In genomic region chr4:123162305-123162917, GRCm38 (mm10) we compare ENCODE assay signal across 8 mouse cellular contexts. TPM values are rescaled to one million over a fixed set of nuclear protein-coding genes. Genes with fewer than 3 reads are reported as not detected.
DNase-seq lines count a peak whose midpoint lies in the region; ATAC-seq and TF ChIP-seq lines count a peak whose summit lies in the region.
"Had no signal": no experiment of that assay in that cellular context is flagged by ENCODE, and none has a peak within 500 bp of the region (broad histone marks: within the 10 kb centered on the region; RNA-seq: fewer than 3 reads in every experiment).

No protein-coding gene starts in this region.

- H3K4me1 ChIP-seq in liver, postnatal 0 days (ENCODE audit: insufficient read depth): no peaks in the 10 kb centered on the region
- H3K4me1 ChIP-seq in forebrain, embryonic 11.5 days (replicated peaks; ENCODE audit: control insufficient read depth, insufficient read depth, low read length): no peaks in the 10 kb centered on the region
- peaks cover 13% of the 10 kb centered on the region for H3K4me1 ChIP-seq in liver, embryonic 12.5 days
- H3K4me1 ChIP-seq in stomach, embryonic 16.5 days (ENCODE audit: control insufficient read depth, insufficient read depth, low read length): peaks cover 7% of the 10 kb centered on the region; the same call in 1 of the 2 replicates
- no peaks in the 10 kb centered on the region for H3K4me1 ChIP-seq in cerebellum, adult 2 months (ENCODE audit: control insufficient read depth, insufficient read depth, low read length)

- ATAC-seq in liver, postnatal 0 days: no peak
- ATAC-seq in forebrain, embryonic 11.5 days (replicated peaks; ENCODE audit: low FRiP score): 0 out of 2 replicates have a peak, but pooled peaks have one; percentile 39
- no peak for ATAC-seq in liver, embryonic 12.5 days
- no peak for ATAC-seq in stomach, embryonic 16.5 days (ENCODE audit: insufficient read depth, low FRiP score)

- no peak for TF ChIP-seq POLR2A in cerebellum, adult 2 months (IDR thresholded peaks at IDR 0.05; ENCODE audit: borderline replicate concordance, insufficient read depth, low read length)

- DNase-seq in liver: peak; percentile 19
- no peak for DNase-seq in liver, postnatal 0 days
- DNase-seq in forebrain, embryonic 11.5 days (ENCODE audit: low spot score): peak; percentile 53
- no peak for DNase-seq in cerebellum, adult 2 months
- no peak for DNase-seq in frontal cortex, postnatal 14 days (ENCODE audit: low spot score in 2 of 2)
- DNase-seq: kidney, postnatal 36 days had no signal

- H3K4me2 ChIP-seq in liver, postnatal 0 days (ENCODE audit: low read depth, low read length): no peak overlapping the region
- peak overlapping the region; percentile 31 for H3K4me2 ChIP-seq in forebrain, embryonic 11.5 days (ENCODE audit: low read depth, low read length, severe bottlenecking)
- peak overlapping the region; percentile 29 for H3K4me2 ChIP-seq in liver, embryonic 12.5 days
- H3K4me2 ChIP-seq in stomach, embryonic 16.5 days (ENCODE audit: low read depth, low read length): peak overlapping the region; percentile 39

- TF ChIP-seq CTCF in liver, postnatal 0 days (IDR thresholded peaks at IDR 0.05; ENCODE audit: low read depth): no peak
- TF ChIP-seq CTCF in cerebellum, adult 2 months (IDR thresholded peaks at IDR 0.05; ENCODE audit: borderline replicate concordance, insufficient read depth, low read depth, low read length): no peak

- no peak overlapping the region for H3K27ac ChIP-seq in liver, postnatal 0 days (ENCODE audit: low read depth)
- no peak overlapping the region for H3K27ac ChIP-seq in forebrain, embryonic 11.5 days (ENCODE audit: low read depth, low read length)
- no peak overlapping the region for H3K27ac ChIP-seq in liver, embryonic 12.5 days
- no peak overlapping the region for H3K27ac ChIP-seq in stomach, embryonic 16.5 days (ENCODE audit: low read length)
- H3K27ac ChIP-seq in cerebellum, adult 2 months (ENCODE audit: insufficient read depth, low read length): no peak overlapping the region

- H3K36me3 ChIP-seq in liver, postnatal 0 days (replicated peaks; ENCODE audit: insufficient read depth, low read length): no peaks in the 10 kb centered on the region
- no peaks in the 10 kb centered on the region for H3K36me3 ChIP-seq in forebrain, embryonic 11.5 days (ENCODE audit: control insufficient read depth, insufficient read depth, low read length)
- no peaks in the 10 kb centered on the region for H3K36me3 ChIP-seq in liver, embryonic 12.5 days
- no peaks in the 10 kb centered on the region for H3K36me3 ChIP-seq in stomach, embryonic 16.5 days (ENCODE audit: control insufficient read depth, insufficient read depth, low read length)

- WGBS in liver, postnatal 0 days (ENCODE audit: insufficient replicate concordance): 8% methylated on average over 15 of the region's 15 CpGs
- 15% methylated on average over 15 of the region's 15 CpGs for WGBS in forebrain, embryonic 11.5 days
- WGBS in liver, embryonic 12.5 days (ENCODE audit: insufficient replicate concordance): 7% methylated on average over 15 of the region's 15 CpGs
- 13% methylated on average over 15 of the region's 15 CpGs for WGBS in stomach, embryonic 16.5 days
- WGBS in cerebellum, adult 2 months: 21% methylated on average over 15 of the region's 15 CpGs

- TF ChIP-seq EP300 in liver, postnatal 0 days (IDR thresholded peaks at IDR 0.05; ENCODE audit: low read depth): no peak

- peaks cover 8% of the 10 kb centered on the region for H3K27me3 ChIP-seq in liver, postnatal 0 days (ENCODE audit: insufficient read depth, low read length)
- H3K27me3 ChIP-seq in forebrain, embryonic 11.5 days (ENCODE audit: control insufficient read depth, insufficient read depth, low read length): no peaks in the 10 kb centered on the region
- H3K27me3 ChIP-seq in liver, embryonic 12.5 days (replicated peaks): peaks cover 47% of the 10 kb centered on the region
- H3K27me3 ChIP-seq in stomach, embryonic 16.5 days (ENCODE audit: control insufficient read depth, insufficient read depth, low read length): no peaks in the 10 kb centered on the region
- H3K27me3 ChIP-seq in cerebellum, adult 2 months (ENCODE audit: control insufficient read depth, insufficient read depth, low read length): no peaks in the 10 kb centered on the region

- H3K9me3 ChIP-seq in liver, postnatal 0 days (ENCODE audit: low read length): no peaks in the 10 kb centered on the region
- H3K9me3 ChIP-seq in forebrain, embryonic 11.5 days (ENCODE audit: control insufficient read depth, low read length): no peaks in the 10 kb centered on the region
- no peaks in the 10 kb centered on the region for H3K9me3 ChIP-seq in liver, embryonic 12.5 days (replicated peaks)
- H3K9me3 ChIP-seq in stomach, embryonic 16.5 days (replicated peaks; ENCODE audit: control insufficient read depth, low read length): 0 out of 2 replicates have a peak, but pooled peaks cover 3% of the 10 kb centered on the region

- no peak overlapping the region for H3K9ac ChIP-seq in liver, postnatal 0 days (replicated peaks)
- H3K9ac ChIP-seq in forebrain, embryonic 11.5 days (ENCODE audit: low read length): no peak overlapping the region
- H3K9ac ChIP-seq in liver, embryonic 12.5 days: no peak overlapping the region
- peak overlapping the region; percentile 39; the same call in 1 of the 2 replicates for H3K9ac ChIP-seq in stomach, embryonic 16.5 days (ENCODE audit: low read length)

- H3K4me3 ChIP-seq in liver, postnatal 0 days (ENCODE audit: low read depth, low read length): no peak overlapping the region
- no peak overlapping the region for H3K4me3 ChIP-seq in forebrain, embryonic 11.5 days (ENCODE audit: low read depth, low read length)
- H3K4me3 ChIP-seq in liver, embryonic 12.5 days: no peak overlapping the region
- 0 out of 2 replicates have a peak overlapping the region, but pooled peaks have one; percentile 10 for H3K4me3 ChIP-seq in stomach, embryonic 16.5 days (replicated peaks; ENCODE audit: low read length)
- H3K4me3 ChIP-seq in cerebellum, adult 2 months (replicated peaks; ENCODE audit: insufficient read depth, low read depth, low read length): no peak overlapping the region

RNA-seq across cellular contexts. Expression of gene Hpcal4, which starts 20.6 kb away (rescaled TPM):
- not detected in 2 replicates for polyA plus RNA-seq in liver, postnatal 0 days (2015; fragmentation: Nextera tagmentation; extraction: Ambion mirVana)
- polyA plus RNA-seq in forebrain, embryonic 11.5 days (2014; fragmentation: Nextera tagmentation; extraction: Ambion mirVana): 0.41 and 0.60 TPM in 2 replicates
- polyA plus RNA-seq in liver, embryonic 12.5 days (2016; fragmentation: Nextera tagmentation; extraction: Ambion mirVana): 0.10 TPM in 1 of 2 replicates, not detected in the other
- polyA plus RNA-seq in stomach, embryonic 16.5 days (2015; fragmentation: Nextera tagmentation; extraction: Ambion mirVana): 3.8 and 4.2 TPM in 2 replicates
- polyA plus RNA-seq in cerebellum, adult 2 months (2012; rRNA removed): 23.9 and 25.7 TPM in 2 replicates

RNA-seq across cellular contexts. Expression of gene Ppie, which starts 22.7 kb away (rescaled TPM):
- 25.4 and 26.6 TPM in 2 replicates for polyA plus RNA-seq in liver, postnatal 0 days (2015; fragmentation: Nextera tagmentation; extraction: Ambion mirVana)
- polyA plus RNA-seq in forebrain, embryonic 11.5 days (2014; fragmentation: Nextera tagmentation; extraction: Ambion mirVana): 116 and 123 TPM in 2 replicates
- polyA plus RNA-seq in liver, embryonic 12.5 days (2016; fragmentation: Nextera tagmentation; extraction: Ambion mirVana): 65.2 and 65.3 TPM in 2 replicates
- 79.4 and 85.4 TPM in 2 replicates for polyA plus RNA-seq in stomach, embryonic 16.5 days (2015; fragmentation: Nextera tagmentation; extraction: Ambion mirVana)
- polyA plus RNA-seq in cerebellum, adult 2 months (2012; rRNA removed): 24.6 and 25.3 TPM in 2 replicates

RNA-seq across cellular contexts. Expression of gene Nt5c1a, which starts 38.9 kb away (rescaled TPM):
- not detected in 2 replicates for polyA plus RNA-seq in liver, postnatal 0 days (2015; fragmentation: Nextera tagmentation; extraction: Ambion mirVana)
- polyA plus RNA-seq in forebrain, embryonic 11.5 days (2014; fragmentation: Nextera tagmentation; extraction: Ambion mirVana): not detected in 2 replicates
- not detected in 2 replicates for polyA plus RNA-seq in liver, embryonic 12.5 days (2016; fragmentation: Nextera tagmentation; extraction: Ambion mirVana)
- polyA plus RNA-seq in stomach, embryonic 16.5 days (2015; fragmentation: Nextera tagmentation; extraction: Ambion mirVana): not detected in 2 replicates
- polyA plus RNA-seq in cerebellum, adult 2 months (2012; rRNA removed): 9.8 and 12.8 TPM in 2 replicates

RNA-seq across cellular contexts. Expression of gene Oxct2b, which starts 46.3 kb away (rescaled TPM):
- polyA plus RNA-seq in liver, postnatal 0 days (2015; fragmentation: Nextera tagmentation; extraction: Ambion mirVana): not detected in 2 replicates
- polyA plus RNA-seq in forebrain, embryonic 11.5 days (2014; fragmentation: Nextera tagmentation; extraction: Ambion mirVana): not detected in 2 replicates
- polyA plus RNA-seq in liver, embryonic 12.5 days (2016; fragmentation: Nextera tagmentation; extraction: Ambion mirVana): 0.08 TPM in 1 of 2 replicates, not detected in the other
- 0.22 TPM in 1 of 2 replicates, not detected in the other for polyA plus RNA-seq in stomach, embryonic 16.5 days (2015; fragmentation: Nextera tagmentation; extraction: Ambion mirVana)
- 0.11 TPM in 2 replicates for polyA plus RNA-seq in cerebellum, adult 2 months (2012; rRNA removed)

RNA-seq across cellular contexts. Expression of gene Bmp8b, which starts 57.4 kb away (rescaled TPM):
- polyA plus RNA-seq in liver, postnatal 0 days (2015; fragmentation: Nextera tagmentation; extraction: Ambion mirVana): 0.07 and 0.09 TPM in 2 replicates
- 0.20 and 0.24 TPM in 2 replicates for polyA plus RNA-seq in forebrain, embryonic 11.5 days (2014; fragmentation: Nextera tagmentation; extraction: Ambion mirVana)
- polyA plus RNA-seq in liver, embryonic 12.5 days (2016; fragmentation: Nextera tagmentation; extraction: Ambion mirVana): 1.3 and 1.5 TPM in 2 replicates
- 0.50 and 0.67 TPM in 2 replicates for polyA plus RNA-seq in stomach, embryonic 16.5 days (2015; fragmentation: Nextera tagmentation; extraction: Ambion mirVana)
- polyA plus RNA-seq in cerebellum, adult 2 months (2012; rRNA removed): 0.10 and 0.24 TPM in 2 replicates

Comparison
In these comparisons a context has a peak if more than half of its experiments do, and no peak if none do; other contexts are left out.
1. DNase-seq: peak in liver (single experiment) and forebrain, embryonic 11.5 days (single experiment); none in liver, postnatal 0 days (single experiment), cerebellum, adult 2 months (0 of 2) and frontal cortex, postnatal 14 days (0 of 2).